Mouse (Mus musculus) granulocyte monocyte progenitor cell, adult 5-6 weeks (primary cell): ENCODE measurements around the gene Tacc2. TPM values are rescaled to one million over a fixed set of nuclear protein-coding genes. Genes with fewer than 3 reads are reported as not detected.
"Not testable (repeated sequence)": the region's sequence is repeated elsewhere in the genome, so short reads cannot be mapped to it uniquely, and the experiment has no call there.

Experiments
- ATAC-seq: replicated peaks from 2 replicates; pipeline ENCODE4 v1.8.0; 2016; ENCODE audit warnings: mild to moderate bottlenecking, moderate TSS enrichment, inconsistent platforms; ENCODE audit not compliant: poor library complexity, severe bottlenecking
- total RNA-seq, 2 experiments: library from RNA; stranded (forward) in 1 of 2; stranded (reverse) in 1 of 2; fragments of 200-712, 200-1000 nt in 1 of 2; fragments of >200 nt in 1 of 2; fragmentation: Nextera tagmentation in 1 of 2; gene quantifications; 2 replicates each; pipeline ENCODE4 v1.2.3; 2014 to 2017

Tacc2 gene
- total RNA-seq (2014; fragmentation: Nextera tagmentation): 10.9 and 22.5 TPM in 2 replicates
- total RNA-seq (2017): 3.7 and 6.2 TPM in 2 replicates

- no peak; the same call in 1 of the 2 replicates for ATAC-seq
Measured at GRCm38 (mm10) chr7:130577388-130578003, at the start of gene Tacc2. Tacc2 (plus strand) TSS chr7:130577438.

- not testable (repeated sequence) for ATAC-seq
Measured at GRCm38 (mm10) chr7:130531138-130531537, 46.1 kb upstream of the Tacc2 start.

- ATAC-seq: peak; percentile 100
Measured at GRCm38 (mm10) chr7:130533316-130534260, 43.6 kb upstream of the Tacc2 start.

GRCm38 (mm10) chr7:130535174-130535573 lies 42.1 kb upstream of the Tacc2 start:
- ATAC-seq: no peak

- ATAC-seq: no peak
Measured at GRCm38 (mm10) chr7:130537068-130537467, 40.2 kb upstream of the Tacc2 start.

- ATAC-seq: no peak
Measured at GRCm38 (mm10) chr7:130540176-130540575, 37.1 kb upstream of the Tacc2 start.

GRCm38 (mm10) chr7:130543181-130543580 lies 34.1 kb upstream of the Tacc2 start:
- ATAC-seq: no peak

GRCm38 (mm10) chr7:130545401-130545800 lies 31.8 kb upstream of the Tacc2 start:
- ATAC-seq: no peak

GRCm38 (mm10) chr7:130545893-130546292 lies 31.3 kb upstream of the Tacc2 start:
- ATAC-seq: no peak

- ATAC-seq: no peak
Measured at GRCm38 (mm10) chr7:130546421-130546790, 30.8 kb upstream of the Tacc2 start.

GRCm38 (mm10) chr7:130546791-130547484 lies 30.3 kb upstream of the Tacc2 start:
- ATAC-seq: peak; percentile 90

GRCm38 (mm10) chr7:130547635-130548175 lies 29.5 kb upstream of the Tacc2 start:
- ATAC-seq: peak; percentile 71

GRCm38 (mm10) chr7:130552780-130553179 lies 24.5 kb upstream of the Tacc2 start:
- peak; percentile 73 for ATAC-seq

- no peak for ATAC-seq
Measured at GRCm38 (mm10) chr7:130553321-130553720, 23.9 kb upstream of the Tacc2 start.

- ATAC-seq: no peak
Measured at GRCm38 (mm10) chr7:130555597-130555996, 21.6 kb upstream of the Tacc2 start.

GRCm38 (mm10) chr7:130558592-130558991 lies 18.6 kb upstream of the Tacc2 start:
- no peak for ATAC-seq

GRCm38 (mm10) chr7:130560933-130561332 lies 16.3 kb upstream of the Tacc2 start:
- peak; percentile 40; the same call in 1 of the 2 replicates for ATAC-seq

GRCm38 (mm10) chr7:130563276-130563675 lies 14.0 kb upstream of the Tacc2 start:
- ATAC-seq: no peak

- ATAC-seq: no peak
Measured at GRCm38 (mm10) chr7:130563880-130564279, 13.4 kb upstream of the Tacc2 start.

GRCm38 (mm10) chr7:130564596-130564995 lies 12.6 kb upstream of the Tacc2 start:
- ATAC-seq: no peak
